Mouse (Mus musculus) layer of hippocampus, postnatal 36 days (tissue): ENCODE measurements at regions not wholly inside any gene's neighbourhood (a gene's known extent, or its start where the extent isn't known, plus 50 kb on each side); places are given as distances from the start of the nearest gene placed in this dataset.
A peak's percentile ranks its signal among the peaks of the same experiment; 100 is the strongest.

Source experiments
- DNase-seq, 2 experiments: peaks; one replicate each; pipeline ENCODE4 v3.0.0; 2022

DNA sequence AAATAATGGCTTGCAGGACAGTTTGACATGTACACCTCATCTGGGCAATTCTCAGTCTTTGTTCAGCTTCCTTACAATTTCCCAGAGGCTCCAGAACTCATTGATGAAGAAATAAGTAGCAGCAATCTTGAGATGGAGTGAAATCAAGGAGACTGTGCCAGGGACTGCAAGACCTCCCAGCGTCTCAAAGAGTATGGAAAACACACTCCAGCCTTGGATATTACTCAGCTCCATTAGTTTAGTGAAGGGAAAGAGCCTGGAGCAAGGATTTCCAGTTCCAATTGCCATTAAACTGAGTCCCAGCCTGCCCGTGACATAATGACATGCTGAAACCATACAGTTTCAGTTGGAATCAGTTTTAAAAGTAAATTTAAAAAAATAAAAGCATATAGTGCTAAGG is 372.7 kb upstream of the Rack1 start:
- no peak for DNase-seq

DNA sequence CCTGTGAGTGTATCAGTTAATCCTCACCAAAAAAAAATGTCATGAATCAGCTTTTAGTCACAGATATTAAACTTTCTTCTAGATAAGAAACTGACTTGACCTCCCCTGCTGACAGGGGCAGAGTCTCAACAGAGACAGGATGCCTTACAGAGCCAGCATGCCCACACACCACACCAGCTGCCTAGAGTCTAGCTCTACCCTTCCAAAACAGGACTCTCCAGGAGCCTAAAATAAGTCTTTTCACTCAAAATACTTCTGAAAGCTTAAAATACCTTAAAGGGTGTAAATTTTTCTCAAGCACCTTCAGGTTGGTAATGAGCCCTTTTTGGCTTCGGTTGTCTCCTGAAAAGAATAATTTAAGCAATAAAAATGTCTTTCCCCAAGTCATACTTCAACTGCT is 373.7 kb upstream of the Rack1 start:
- DNase-seq = no peak

DNA sequence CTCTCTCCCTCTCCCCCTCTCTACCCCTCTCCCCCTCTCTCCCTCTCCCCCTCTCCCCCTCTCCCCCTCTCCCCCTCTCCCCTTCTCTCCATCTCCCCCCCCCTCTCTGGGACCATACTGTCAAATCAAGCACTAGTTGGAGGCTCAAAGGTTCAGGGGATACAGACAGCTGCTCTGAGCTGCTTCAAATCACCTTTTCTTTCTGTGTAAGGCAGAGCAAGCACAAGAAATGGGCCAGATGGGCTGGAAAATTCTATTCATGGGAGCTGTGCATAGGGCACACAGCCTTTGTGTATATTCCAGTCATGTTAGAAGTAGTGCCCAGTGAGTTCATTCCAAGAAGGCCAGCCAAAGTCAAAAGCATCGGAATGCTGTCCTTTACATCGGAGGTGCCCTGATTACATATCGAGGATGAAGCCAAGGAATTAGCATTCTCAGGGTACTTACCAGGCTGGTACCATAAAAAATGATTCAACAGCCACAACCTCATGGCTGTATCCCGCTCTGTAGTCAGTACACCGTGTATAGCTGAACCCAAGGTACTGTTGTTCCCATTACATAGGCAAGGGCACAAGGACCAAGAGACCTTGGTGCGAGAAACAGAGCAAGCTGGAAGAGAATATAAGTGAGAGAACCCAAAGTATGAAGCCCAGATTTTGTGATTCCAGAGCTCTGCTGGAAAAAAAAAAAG is 381.9 kb upstream of the Rack1 start:
- no peak for DNase-seq

DNA sequence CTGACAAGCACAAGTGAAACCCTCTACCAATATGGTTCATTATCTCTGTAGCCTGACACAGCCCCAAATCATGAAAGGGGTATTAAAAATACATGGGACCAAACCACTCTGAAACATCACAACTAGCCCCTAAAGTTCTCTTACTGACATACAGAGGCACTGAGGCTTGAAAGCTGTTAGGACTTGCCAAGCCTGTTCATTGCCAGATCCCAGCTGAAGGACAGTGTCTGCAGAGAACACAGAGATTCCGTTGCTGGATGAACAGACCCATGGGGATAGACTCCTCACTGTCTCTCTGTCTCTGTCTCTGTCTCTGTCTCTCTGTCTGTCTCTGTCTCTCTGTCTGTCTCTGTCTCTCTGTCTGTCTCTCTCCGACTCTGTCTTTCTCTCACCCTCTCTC is 382.5 kb upstream of the Rack1 start:
- DNase-seq = no peak

DNA sequence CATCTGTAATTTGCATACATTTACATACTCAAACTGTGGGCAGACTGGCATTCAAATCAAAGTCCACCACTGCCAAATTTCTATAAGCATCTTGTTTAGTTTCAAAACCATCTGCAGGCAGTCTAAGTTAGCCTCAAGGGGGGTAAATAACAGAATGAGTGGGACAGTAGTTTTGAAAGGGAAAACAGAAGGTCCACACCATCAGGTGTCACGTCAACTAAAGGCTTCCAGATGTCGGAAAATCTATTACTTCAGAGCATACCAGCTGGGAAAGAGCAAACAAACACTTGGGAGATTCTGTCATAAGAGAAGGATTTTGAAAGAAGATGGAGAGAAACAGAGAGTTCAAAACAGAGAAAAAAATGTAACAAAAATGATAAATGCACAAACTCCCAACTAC is 402.1 kb upstream of the Rack1 start:
- no peak for DNase-seq

DNA sequence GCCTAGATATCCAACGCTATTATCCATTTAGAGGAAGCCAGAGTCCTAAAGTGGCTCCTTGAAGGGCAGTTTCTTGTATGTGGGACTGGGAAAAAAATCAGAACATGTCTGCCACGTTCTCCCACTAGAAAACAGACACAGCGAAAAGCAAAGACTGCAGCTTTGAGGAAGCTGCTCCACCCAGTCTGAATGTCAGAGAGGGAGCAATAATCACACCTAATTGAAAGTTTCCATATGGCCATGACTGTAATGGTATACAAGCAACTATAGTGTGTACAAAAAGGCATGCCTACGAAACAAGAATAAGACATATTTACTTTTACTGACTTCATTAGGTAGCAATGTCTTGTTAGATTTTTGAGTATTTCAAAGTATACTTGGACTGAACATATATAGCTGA is 392.7 kb upstream of the Sgcd start:
- DNase-seq = no peak

DNA sequence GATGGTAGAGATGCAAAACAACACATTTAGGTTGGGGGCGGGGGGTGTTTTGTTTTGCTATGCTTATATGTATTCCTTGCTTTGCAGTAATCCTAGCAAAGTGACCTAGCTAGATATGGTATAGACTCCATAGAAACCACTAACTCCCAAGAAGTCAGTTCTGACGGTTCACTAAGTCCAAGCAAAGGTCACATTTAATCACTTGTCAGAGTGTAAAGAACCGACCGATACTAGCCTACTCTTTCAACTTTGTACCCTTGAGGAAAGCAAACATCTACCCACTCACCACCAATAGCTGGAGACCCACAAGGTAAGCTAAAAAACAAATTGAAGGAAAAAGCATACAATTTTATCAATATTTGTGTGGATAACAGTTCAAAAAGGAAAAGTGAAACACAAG is 389.3 kb upstream of the Sgcd start:
- DNase-seq = no peak

DNA sequence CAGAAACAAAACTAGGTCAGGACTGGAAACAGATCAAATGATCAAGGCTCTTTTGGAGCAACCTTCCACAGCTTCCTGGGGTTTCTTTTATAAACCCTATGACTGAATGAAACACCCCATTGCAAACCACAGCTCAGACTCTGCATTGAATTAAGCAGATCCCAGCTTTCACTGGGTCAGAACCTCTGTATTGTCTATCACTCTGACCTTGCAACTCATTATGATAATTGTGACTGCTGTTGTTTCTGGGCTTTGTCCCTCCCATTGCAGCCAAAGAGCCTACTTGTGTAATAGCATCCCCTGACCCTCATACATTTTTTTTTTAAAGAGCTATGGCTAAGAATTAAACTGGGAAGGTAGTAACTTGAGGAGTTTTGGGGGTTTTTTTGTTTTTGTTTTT is 388.5 kb upstream of the Sgcd start:
- no peak for DNase-seq

DNA sequence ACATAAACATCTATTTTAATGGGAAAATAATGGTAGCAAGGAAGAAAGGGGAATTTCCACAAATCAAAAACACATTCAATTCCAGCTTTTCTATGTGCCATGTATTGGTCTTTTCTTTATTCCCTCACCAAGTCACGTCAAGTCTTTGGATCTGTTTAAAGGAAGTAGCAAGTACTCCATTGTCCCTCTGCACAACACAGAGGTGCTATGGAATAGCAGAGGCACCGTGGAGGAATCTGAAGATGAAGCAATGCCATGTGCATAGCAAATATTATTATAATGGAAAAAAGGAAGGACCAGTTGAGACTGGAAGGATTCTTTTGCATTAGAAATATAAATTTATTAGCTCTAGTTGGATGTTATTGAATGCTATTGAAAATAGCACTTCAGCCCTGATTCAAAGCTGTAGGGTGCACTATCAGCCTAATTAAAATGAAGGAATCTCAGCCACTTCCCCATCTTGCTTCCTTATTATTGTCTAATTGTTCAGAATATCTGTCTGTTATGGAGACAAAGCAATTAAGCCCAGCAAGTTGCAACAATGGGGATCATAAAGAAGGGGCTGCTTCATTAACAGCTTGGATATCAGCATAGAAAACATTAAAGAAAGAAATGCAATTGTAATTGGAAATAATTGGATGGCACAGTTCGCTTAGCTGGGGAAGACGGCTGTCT is 362.7 kb upstream of the Sgcd start:
- no peak for DNase-seq

DNA sequence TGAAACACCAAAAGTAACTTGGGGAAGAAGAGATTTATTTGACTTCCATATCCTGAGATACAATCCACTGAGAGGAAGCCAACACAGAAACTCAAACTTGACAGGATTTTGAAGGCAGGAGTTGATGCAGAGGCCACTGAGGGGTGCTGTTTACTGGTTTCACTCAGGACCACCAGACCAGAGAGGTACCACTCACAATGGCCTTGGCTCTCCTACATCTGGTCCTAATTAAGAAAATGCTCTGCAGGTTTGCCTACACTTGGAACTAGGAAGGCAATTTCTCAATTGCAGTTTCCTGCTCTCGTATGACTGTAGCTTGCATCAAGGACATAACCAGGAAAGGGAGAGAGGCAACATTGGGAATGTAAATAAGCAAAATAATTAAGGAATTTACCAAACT is 325.7 kb upstream of the Sgcd start:
- no peak for DNase-seq

DNA sequence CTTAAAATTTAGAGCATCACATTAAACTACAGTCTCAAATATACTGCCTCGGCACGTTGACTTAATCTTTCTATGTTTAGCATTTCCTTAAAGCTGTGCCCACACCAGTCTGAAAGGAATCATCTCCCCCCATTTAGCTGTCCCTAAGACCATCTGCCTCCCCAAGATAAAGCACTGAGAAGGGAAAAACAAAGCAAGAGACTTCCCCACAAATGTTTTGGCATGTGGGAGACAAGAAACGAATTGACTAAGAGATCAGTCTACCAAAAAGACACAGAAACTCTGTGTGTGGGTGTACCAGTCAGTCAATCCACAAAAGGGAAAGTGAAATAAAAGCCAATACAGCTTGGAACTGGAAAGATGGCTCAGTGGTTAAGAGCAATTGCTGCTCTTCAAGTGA is 306.6 kb upstream of the Sgcd start:
- DNase-seq = no peak

DNA sequence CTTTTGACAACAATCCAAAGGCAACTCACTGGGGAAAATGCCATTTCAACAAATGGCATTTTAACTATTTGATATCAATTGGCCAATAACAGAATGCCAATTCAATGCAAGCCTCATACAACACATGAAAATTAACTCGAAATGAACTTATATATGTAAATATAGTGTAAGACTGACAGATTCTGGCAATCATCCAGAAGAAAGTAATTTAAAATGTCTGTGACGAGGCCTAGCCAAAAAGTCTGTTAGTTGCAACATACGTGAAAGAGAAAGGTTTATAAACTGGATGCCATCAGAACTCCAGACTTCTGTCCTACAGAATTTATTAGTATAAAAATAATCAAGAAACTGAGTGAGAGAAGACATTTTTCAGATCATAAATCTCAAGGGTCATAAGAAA is 273.7 kb upstream of the Sgcd start:
- DNase-seq = no peak

DNA sequence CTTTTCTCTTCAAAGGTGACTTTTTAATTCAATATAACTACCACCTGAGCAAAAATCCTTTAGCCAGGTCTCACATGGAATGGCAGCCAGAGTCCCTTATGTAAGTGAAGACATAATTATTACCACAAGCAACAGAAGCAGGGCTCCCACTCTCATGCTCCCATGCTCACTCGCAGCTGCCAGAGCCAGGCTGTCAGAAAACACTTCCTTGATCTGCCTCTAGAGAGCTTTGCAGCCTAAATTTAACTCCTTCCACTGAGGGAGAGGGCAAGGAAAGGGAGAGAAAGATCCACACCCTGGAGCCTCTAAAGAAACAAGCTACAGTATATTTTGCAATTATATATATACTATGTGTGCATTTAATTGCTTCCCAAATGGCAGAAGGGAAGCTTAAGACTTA is 272.3 kb upstream of the Sgcd start:
- DNase-seq = peak; percentile 4 to 10

DNA sequence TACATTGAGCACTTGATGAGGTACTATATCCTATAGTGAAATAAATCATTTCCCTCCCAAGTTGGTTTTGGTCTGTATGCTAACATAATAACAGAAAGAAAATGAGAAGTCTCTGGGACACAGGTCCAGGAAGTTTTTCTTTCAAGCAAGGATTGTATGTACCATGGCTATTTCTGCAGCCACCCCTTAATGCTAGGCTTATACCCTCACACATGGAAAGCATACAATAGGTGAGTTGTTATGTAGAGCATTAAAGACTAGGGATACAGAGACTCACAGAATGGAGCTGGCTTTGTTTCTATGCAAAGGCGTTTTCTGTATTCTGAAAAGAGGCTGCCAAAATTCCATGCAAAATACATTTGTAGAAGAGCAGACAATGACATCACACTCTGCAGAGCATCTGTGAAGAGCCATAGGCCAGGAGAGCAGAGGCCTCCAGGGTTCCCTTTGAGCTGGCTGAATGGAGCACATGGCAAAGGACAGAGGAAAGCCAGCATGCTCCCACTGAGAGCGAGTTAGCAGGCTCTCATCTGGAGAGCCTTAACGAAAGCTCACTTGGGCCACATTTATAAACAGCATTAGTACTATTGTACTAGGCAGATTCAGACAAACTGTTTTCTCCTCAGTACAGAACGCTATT is 262.0 kb upstream of the Sgcd start:
- peak in 1 of 2 experiments; percentile 1 for DNase-seq

DNA sequence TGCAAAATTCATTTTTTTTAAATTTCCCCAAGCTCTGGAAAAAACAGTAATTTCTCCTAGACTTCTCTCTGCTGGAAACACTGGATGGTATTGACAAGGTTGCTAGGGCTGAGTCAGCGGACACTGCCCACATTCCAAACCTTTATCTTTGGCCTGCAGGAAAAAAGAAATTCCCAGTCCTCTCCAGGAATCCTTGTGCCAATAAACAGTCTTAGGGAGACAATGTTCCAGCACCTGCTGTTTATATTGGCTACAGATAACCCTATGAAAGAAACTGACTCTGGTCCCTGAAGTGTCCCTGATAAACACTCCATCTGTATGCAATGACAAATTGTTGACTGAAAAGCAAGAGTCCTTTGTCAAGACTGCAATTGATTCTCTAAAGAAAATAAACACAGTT is 260.5 kb upstream of the Sgcd start:
- no peak for DNase-seq

DNA sequence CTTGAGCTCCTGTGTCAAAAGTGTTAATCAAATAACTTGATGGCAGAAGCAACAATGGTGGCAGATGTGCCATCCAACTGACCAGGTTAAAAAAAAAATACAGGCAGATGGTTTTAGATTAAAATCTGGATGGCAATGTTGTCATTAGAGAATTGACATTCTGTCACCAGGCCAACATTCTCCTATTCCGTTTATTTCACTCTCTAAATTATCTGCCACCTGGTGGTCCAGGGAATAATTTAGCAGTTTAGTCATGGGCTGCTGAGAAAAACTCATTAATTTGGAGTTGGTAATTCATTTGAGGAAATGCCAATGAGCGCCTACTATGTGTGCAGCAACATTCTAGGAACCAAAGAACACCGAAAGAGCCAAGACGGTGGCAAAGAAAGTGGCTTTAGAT is 232.4 kb upstream of the Sgcd start:
- DNase-seq = no peak

DNA sequence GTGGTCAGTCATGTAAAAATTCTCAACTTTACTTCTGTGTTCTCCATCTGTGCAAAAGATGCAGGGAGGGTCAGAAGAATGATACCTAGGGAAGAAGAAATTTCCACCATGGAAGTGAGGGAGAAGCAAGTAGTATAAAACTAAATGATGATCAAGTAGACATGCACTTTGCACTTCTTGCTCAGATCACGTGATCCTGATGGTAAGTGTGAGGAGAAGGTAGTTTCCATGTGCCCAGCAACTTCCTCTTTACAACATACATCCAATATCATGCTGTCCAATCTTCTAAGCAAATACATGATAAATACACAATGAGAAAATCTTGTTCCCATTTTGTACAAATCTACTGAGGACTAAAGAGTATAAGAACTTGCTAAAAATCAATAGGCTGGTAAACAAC is 230.4 kb upstream of the Sgcd start:
- no peak for DNase-seq

DNA sequence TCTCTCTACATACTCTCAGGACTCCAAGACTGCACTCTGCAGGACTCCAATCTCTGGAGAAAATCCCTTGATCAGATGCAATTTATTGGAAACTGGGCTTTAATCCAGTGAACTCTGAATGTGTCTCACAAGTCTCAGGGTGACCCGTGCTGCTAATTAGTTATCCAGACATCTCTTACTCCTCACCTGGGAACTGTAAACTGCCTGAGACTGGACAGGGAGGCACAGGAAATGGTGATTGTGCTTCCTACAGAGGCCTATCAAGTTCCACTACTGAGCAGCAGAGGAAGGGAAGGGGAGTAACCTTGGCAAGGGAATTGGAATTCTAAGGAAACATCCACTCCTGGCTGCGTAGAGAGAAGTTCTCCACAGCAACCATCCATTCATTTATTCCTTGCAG is 228.0 kb upstream of the Sgcd start:
- no peak for DNase-seq

DNA sequence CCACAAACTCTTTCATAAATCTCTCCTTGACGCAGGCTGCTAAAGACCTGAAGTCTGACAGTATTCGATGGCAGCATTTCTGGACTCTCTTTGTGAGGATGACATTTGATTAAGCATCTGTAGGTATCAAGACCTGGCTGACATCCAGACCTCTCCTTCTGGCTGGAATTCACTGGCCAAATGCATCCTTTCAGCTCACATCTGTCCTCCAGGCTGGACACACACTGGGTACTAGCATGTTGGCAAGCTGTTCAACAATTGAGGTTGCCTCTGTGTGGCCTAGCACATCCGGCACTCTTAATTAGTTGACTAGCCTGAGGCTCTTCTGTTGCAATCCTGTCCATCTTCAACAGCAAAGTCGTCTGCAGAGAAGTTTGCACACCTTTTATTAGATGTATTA is 197.8 kb upstream of the Sgcd start:
- DNase-seq = no peak

DNA sequence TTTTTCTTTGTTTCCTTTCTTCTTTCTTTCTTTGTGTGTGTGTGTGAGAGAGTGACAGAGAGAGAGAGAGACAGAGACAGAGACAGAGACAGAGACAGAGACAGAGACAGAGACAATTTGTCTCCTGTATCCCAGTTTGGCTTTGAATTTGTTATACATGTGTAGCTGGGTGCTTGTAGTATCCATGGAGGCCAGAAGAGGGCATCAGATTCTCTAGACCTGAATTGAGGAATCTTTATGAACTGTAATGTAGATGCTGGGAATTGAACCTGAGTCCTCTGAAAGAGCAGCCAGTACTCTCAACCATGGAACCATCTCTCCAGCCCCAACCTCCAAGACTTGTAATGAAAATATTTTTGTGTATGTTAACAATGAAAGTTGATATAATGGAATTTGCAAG is 190.2 kb upstream of the Sgcd start:
- no peak for DNase-seq

DNA sequence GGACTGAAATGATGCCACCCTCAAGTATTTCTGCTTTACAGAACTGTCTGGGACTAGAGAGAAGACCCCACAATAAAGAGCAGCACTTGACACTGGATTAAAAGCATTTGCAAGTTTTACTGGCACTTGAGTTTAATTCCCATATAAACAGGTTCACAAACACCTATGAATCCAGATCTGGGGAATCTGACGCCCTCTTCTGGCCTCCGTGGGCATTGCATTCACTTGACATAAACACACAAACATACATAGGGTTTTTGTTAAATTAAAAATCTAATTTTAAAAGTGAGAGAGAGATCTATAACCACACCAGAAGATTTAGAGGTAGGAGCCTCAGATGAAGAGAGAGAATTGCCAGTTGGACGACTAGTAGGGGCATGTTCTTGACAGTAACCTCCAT is 189.4 kb upstream of the Sgcd start:
- no peak for DNase-seq

DNA sequence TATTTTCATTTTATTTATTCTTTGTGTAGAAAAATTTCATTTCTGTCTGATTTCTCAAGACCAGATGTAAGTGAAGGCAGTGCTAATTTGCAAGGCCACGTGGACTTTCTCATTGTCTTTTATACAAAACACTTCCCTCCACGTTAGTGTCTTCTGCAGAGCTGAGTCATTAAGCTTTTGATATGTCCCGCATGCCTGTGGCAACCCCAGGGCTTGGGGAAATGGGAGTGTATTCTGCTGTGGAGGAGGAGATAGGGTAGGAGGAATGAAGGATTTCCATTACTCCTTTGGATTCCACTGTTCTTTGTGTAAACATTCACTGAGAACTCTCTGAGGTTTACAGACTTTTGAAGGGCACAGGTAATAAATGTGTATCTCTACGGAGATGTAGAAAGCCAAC is 187.7 kb upstream of the Sgcd start:
- DNase-seq = no peak

DNA sequence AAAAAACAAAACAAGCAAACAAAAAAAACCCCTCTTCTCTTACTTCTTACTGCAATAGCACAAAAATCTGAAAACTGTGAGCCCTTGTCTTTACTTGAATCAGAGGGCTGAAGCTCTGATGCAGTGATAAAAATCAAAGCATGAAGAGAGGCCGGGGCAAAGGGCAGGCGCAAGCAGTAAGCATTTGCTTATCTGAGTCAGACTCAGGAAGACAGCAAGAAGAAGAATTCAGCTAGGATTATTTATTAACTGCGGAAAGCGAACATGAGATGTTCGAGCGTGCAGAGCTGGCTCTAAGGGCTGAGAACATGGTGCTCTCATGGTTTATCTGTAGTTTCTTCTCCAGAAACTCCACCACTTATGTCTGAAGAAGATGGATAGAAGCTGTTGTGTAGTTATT is 163.4 kb upstream of the Sgcd start:
- DNase-seq = no peak

DNA sequence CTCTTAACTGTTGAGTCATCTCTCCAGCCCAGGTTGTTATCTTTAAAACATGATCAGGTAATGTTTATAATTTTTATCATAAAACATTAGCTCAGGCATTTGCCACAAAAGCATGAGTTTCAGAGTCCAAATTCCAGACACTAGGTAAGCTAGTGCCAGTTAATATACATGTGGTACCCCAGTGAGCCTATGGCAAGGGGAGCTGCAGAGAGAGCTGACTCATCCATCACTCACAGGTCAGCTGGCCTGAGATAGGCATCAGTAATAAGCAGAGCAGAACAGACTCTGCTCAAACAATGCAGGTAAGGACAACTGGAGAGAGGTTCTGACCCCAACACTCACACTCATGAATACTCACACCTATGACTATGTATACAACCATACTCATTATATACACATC is 144.6 kb upstream of the Sgcd start:
- no peak for DNase-seq
